Mouse (Mus musculus): ENCODE data around the gene Tchhl1. TPM values are rescaled to one million over a fixed set of nuclear protein-coding genes. Genes with fewer than 3 reads are reported as not detected.

The Tchhl1 gene
- total RNA-seq, 2 experiments from 2014 or later = not detected

- DNase-seq = no peak
Measured at GRCm38 (mm10) chr3:93504536-93505189, 36.1 kb downstream of the Tchhl1 start.

GRCm38 (mm10) chr3:93505960-93506863 lies 37.7 kb downstream of the Tchhl1 start:
- no peak for DNase-seq

- DNase-seq = no peak
Measured at GRCm38 (mm10) chr3:93506881-93507325, 38.3 kb downstream of the Tchhl1 start.

GRCm38 (mm10) chr3:93509301-93509700 lies 40.7 kb downstream of the Tchhl1 start:
- no peak for DNase-seq

- no peak for DNase-seq
Measured at GRCm38 (mm10) chr3:93511036-93511435, 42.5 kb downstream of the Tchhl1 start.

- DNase-seq = no peak
Measured at GRCm38 (mm10) chr3:93511801-93512200, 43.2 kb downstream of the Tchhl1 start.

GRCm38 (mm10) chr3:93512386-93513101 lies 44.0 kb downstream of the Tchhl1 start:
- no peak for DNase-seq

GRCm38 (mm10) chr3:93514628-93515027 lies 46.1 kb downstream of the Tchhl1 start:
- DNase-seq = no peak

- no peak for DNase-seq
Measured at GRCm38 (mm10) chr3:93517343-93517742, 48.8 kb downstream of the Tchhl1 start.

GRCm38 (mm10) chr3:93519856-93520329 lies 51.3 kb downstream of the Tchhl1 start:
- no peak for DNase-seq

GRCm38 (mm10) chr3:93520330-93521193 lies 52.0 kb downstream of the Tchhl1 start, which contains the start of gene S100a11:
Gene S100a11, plus strand, starts transcription at chr3:93520488.
- peak in 1 of 2 experiments; percentile 7 for DNase-seq

Small RNAs within 50 kb of the gene (microRNA-seq; reads per million reads assigned to microRNA genes)
- gene Gm22752 = 0 reads per million in 2 experiments

Other genes with a start within 250 kb of the Tchhl1 start
- gene Flg, start 195.2 kb upstream of the Tchhl1 start, total RNA-seq (2021) = not detected
- not detected for gene Hrnr, start 149.0 kb upstream of the Tchhl1 start, total RNA-seq (2021)
- gene Rptn, start 75.1 kb upstream of the Tchhl1 start, total RNA-seq (2021) = not detected
- 1 to 10 TPM in 1 of 2 experiments, under 1 TPM in 1; 0.91 to 1.1 TPM for gene Tchh, start 26.4 kb upstream of the Tchhl1 start, total RNA-seq (2021)
- gene S100a11, start 51.7 kb downstream of the Tchhl1 start, total RNA-seq (2021) = 1 to 10 TPM; 3.8 to 8.2 TPM
- gene S100a10, start 86.3 kb downstream of the Tchhl1 start, total RNA-seq (2021) = 10 to 100 TPM; 16.7 to 20.6 TPM
- gene Tdpoz2, start 183.9 kb downstream of the Tchhl1 start, total RNA-seq (2021) = not detected
- not detected for gene Tdpoz1, start 207.6 kb downstream of the Tchhl1 start, total RNA-seq (2021)
- gene Gm37596, start 224.3 kb downstream of the Tchhl1 start, total RNA-seq (2021) = not detected

All from layer of hippocampus, postnatal 36 days (tissue).